Mouse (Mus musculus): ENCODE measurements at regions not wholly inside any gene's neighbourhood (a gene's known extent, or its start where the extent isn't known, plus 50 kb on each side); places are given as distances from the start of the nearest gene placed in this dataset.

DNA sequence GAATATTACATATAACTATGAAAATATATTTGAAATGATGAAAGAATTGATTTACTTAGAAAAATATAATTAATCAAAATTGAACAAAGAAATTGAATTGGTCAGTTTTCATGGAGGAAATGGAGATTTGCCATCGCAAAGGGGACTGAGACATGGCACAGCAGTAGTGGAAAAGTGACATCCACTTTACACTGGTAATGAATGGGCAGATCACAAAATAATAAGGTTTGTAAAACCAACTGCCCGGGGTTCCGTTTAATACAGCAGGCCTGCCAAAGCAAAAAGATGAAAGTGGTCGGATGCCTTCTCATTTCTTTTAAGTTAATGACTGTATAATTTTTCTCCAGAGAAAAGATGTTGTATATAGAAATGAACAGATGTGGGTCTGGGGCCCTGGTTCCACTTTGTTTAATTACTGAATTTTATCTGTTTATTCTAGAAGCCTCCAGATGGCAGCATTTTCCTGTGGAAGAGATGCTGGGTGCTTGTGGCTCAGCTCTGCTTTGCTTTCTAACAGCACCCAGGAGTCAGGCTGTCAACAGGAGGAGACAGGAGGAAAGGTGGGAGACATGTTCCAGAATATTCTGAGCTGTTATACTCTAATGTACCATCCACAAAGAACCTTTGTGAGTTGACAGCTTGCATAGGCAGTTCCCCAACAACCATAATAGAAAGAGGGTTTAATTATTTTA, 75.6 kb upstream of the Fbxl17 start:
- peak; percentile 47 for DNase-seq (ENCODE audit: low read depth, low spot score)

DNA sequence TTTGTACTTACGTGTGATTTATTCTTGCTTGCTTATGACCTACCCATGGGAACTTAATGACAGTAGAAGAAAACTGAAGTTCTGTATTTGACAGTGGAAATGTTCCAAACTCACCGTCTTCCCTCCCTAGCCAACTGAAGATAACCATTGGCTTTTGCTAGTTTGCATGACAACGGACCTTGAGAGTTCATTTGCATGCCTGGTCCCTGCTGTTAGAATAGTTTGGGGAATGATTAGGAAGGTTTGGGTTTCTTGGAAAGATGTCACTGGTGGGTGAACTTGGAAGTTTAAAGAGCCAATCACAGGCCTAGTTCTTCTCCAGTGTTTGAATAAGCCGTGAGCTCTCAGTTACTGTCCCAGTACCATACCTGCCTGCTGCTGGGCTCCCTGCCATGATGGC, 83.1 kb upstream of the Fbxl17 start:
- no peak for DNase-seq (ENCODE audit: low read depth, low spot score)

DNA sequence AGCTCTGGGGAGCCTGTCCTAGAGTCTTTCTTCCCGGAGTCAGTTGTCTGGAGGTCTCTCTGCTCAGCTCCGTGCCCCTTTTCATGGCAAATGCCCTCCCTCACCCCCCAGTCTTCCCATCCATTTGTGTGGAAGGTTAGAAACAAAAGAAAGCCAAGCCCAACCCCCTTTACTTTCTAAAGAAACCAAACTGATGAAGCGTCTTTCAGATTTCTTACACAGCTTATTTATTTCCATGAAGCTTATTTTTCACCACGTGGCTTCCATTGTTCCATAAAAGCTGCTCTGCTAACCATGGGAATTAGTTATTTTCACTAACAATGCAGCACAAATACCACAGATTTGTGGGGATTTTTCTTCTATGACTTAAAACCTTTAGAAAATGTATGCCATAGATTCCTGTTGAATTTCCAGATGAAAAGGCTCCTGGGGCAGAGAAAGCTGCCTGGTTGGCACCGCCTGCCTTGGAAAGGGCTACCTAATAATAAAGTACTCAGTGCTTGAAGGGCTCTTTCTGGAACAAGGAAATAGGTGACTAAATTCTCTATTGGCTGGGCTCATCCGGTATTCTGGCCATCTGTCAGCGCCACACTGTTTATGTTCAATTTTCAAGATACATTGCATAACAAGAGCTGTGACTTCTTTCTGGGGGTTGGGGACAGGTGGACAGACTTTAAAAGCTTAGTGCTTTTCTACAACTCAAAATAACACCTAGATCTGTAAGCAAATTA, 107.4 kb upstream of the Fbxl17 start:
- DNase-seq (ENCODE audit: low read depth, low spot score): no peak

DNA sequence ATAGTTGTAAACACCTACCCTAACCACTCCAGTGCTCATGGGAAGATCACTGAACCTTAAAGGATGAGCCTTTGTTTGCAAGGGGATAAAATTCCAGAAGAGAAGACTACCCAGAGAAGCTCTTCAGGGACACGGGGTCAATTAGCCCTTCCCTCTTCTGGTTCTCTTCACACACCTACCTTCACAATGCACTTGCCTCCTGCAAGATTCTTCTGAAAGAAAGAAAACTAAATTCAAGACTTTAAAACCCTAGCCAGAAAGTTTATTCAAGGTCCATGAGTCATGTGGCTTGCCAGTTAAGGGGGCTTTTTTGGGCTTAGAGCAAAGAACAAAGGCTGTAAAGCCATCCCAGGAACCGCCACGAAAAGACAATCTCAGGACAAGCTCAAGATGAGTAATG, 122.9 kb upstream of the Fbxl17 start:
- no peak for DNase-seq (ENCODE audit: low read depth, low spot score)

DNA sequence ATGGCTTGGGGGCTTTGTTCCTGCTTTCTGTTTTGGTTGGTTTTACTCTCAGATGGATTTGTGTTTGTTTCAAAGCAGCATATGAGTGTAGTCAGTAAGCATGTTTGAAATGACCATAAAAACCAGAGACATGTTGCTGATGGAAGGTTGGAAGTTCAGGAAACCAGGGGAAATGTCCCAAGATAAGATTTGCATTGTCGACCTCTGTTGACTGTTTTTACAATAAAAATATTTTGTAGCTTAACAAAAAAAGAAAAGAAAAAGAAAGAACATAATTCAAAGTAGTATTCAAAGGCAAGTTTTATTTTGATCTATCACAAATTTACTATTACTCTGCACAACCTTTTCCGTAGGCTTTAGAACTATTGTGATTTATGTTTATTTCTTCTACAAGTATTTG, 137.8 kb upstream of the Fbxl17 start:
- no peak for DNase-seq (ENCODE audit: low read depth, low spot score)

DNA sequence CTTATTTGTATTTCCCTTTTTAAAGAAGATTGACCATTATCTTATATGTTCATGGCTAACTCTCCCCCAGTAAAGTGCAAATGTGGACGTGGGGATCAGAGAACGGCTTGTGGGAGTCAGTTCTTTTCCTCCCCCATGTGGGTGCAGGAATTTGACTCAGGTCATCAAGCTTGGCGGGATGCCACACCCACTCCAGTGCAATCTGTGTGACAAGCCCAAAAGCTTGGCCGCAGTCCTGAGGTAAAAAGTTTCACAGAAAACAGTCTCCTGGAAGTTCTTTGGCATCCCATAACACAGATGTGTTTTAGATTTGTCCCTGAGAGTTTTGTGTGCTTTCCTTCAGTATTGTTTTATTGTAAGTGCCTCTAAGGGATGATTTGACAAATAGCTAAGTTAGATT, 144.6 kb upstream of the Fbxl17 start:
- no peak for DNase-seq (ENCODE audit: low read depth, low spot score)

DNA sequence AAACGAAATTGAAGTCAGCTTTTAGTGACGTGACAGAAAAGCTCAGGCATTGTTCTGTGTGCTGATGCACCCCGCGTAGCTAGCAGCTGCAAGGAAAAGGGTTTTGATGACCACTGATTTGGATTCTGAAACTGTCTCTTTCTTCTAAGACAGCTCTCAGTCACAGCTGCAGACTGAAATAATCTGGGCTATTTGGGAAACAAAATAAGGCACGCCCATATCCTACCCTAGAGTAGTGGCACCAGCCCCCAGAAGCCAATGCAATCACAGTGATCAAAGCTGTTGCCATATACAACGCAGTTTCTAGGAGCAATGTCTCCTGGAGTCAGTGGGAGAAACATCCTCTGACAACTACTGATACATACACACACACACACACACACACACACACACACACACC, 157.9 kb upstream of the Fbxl17 start:
- peak; percentile 21 for DNase-seq (ENCODE audit: low read depth, low spot score)

DNA sequence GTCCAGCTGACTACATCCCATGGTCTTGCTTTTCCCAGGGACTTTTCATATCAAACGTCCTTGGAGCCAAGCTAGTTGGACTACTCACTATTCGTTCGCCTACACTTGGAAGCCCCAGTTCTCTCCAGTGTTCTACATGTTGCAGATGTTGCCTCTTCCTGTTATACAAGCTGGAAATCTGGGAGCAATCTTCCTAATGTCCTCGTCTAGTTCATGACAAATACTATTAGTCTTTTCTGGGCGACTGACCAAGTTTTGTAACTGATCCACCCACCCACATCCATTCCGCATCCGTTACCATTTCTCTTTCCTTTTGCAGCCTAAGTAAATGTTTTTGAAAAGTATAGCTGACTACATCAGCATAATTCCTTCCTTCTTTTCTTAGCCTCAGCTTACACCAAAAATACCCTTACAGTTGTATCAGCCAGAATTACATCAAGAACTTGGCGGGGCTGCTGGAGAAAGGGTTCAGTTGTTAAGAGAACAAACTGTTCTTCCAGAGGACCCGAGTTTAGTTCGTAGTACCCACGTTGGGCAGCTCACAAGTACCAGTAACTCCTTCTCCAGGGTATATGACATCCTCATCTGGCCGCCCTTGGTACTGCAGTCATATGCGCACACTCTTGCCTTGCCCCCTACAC, 161.1 kb upstream of the Fbxl17 start:
- peak; percentile 87 for DNase-seq (ENCODE audit: low read depth, low spot score)

DNA sequence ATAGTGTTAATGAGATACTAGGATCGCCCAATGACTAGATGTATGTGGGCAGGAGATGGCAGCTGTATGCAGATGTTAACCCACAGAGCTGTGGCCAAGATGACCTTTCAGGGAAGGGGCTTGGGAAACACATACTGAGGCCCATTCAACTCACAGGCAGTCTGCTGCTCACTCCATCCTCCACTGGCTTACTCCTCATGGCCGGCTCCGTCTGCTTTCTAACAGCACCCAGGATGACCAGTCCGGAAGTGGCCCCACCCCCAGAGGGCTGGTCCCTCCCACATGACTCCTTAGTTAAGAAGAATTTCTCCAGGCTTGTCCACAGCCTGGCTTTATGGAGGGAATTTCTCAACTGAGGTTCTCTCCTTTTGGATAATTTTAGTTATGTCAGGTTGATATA, 161.8 kb upstream of the Fbxl17 start:
- DNase-seq (ENCODE audit: low read depth, low spot score): no peak

DNA sequence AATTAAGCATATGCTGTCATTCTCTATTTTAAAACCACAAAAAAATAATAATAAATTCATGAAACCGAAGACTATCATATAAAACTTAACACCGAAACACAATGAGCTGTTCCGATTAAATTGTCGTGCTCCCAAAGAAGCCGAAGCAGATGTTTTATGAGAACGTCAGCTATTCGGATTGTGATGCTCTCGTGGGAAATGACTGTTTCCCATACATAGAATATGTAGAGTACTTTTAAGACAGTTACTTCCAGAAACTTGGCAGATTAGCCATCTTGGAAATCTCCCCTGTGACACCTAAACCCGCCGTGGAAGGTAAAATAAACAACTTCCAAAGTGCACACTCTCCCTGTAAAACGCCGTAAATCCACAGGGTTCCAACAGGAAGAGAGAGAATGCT, 162.4 kb upstream of the Fbxl17 start:
- DNase-seq (ENCODE audit: low read depth, low spot score): no peak

DNA sequence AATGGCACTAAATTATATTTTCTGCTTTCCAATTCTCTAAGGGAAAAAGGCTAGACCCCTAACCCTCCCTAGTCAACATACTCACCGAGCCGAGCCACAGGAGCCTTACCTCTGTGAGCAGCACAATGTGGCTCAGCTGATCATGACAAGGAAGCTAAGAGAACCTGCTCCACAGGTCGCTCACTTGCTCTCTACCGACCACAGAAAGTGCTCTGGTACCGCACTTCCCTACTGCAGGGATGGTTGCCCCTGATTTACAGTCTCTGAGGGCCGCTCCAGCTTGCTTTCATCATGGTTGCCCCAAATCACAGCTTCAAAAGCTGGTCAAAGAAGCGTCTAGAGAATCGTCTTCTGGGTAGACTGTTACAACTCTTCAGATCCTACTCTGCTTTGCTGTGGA, 177.0 kb upstream of the Fbxl17 start:
- DNase-seq (ENCODE audit: low read depth, low spot score): no peak

DNA sequence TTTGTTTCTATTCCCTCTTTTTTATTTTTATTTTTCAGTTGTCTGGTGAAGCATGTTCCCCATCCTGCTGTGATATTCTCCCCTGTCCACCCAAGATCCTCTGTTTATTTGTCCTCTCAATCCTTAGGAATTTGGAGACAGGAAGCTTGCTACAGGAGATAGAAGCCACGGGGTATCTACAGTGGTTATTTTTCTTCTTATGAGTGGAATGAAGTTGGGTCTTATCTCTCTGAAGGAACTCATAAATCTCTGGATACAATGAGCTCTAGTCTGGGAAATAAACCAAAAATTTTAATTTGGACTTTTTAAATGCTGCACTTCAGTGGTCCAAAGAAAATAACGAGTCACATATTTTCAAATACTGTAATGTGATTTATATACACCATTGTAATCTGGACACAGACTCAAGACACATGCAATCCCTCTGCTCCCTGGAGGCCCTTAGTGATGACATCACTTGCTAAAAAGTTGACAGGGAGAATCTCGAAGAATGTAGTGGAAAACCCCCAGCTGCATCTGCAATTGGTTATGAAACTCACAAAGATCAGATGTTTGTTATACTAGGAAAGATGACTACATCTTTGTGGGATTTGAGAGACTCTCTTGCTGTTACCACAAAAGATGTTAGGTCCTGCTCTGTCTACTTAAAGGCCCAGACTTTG, 178.3 kb upstream of the Fbxl17 start:
- no peak for DNase-seq (ENCODE audit: low read depth, low spot score)

DNA sequence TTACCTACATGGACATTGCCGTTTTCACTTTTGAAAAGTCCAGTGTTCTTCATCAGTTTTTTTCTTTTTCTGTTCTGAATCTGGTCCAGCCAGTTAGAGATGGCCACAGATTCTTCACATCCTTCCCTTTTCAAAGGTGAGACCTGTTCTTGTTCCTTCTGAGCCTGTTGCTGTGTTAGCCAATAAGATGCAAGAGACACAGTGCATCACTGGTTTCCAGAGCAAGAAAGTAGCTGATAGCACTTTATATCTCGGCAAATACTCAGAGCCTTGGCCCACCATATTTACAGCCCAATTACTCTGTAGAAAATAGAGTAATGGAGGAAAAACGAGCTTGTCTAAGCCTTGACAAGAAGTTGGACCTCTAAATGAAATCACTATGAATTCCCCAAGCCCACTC, 180.7 kb upstream of the Fbxl17 start:
- DNase-seq (ENCODE audit: low read depth, low spot score): no peak

DNA sequence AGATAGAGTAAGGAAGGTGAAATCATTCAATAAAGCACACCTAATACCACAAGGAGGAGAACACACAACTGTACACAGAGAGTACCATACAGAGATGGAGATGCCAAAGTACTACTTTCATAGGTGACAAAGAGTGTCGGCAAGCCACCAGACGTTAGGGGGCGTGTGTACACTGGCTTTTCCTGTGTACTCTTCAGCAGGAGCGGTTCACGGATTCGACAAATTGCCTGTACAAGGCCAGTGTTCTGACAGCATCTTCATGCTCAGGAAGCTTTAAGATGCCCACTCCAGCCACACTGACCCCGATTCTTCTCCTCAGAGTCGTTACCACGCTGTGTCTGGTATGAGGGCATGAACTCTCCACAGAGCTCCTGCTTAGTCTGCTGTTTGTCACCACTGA, 179.5 kb upstream of the Fer start:
- no peak for DNase-seq (ENCODE audit: low read depth, low spot score)

DNA sequence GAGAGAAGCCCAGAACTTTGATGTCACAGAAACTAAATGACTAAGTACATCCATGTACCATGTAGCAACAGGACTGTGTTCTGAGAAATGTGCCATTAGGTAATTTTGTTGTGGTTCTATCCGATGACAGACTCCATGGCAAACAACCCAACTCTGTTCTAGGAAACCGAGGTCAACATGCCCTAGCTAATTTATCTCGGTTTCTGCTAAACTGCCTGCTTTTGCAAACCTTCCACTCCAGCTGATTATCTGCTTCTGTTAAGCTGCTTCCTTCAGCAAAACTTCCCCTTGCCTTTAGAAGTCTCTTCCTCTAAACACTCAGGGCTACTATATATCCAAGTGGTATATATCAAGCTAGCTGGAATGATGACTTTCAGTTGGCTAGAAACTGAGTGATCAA, 178.8 kb upstream of the Fer start:
- DNase-seq (ENCODE audit: low read depth, low spot score): no peak

DNA sequence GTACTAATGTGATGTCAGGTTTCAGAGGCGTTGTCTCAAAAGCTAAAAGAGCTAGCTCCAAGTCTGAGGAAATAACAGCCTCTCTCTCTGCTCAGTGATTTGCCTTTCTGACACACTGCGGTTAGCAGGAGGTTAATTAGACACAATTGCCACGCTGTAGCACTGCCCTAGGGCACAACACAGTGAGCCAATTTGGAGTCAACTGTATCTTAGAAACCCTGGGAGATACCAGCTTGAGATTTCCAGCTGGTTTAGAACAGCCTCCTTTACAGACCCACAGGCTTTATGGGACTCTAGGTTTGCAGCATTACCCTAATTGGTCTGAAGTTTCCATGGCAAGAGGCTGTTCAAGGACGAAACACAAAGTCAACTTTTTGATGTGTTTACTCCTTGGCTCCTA, 176.9 kb upstream of the Fer start:
- no peak for DNase-seq (ENCODE audit: low read depth, low spot score)

DNA sequence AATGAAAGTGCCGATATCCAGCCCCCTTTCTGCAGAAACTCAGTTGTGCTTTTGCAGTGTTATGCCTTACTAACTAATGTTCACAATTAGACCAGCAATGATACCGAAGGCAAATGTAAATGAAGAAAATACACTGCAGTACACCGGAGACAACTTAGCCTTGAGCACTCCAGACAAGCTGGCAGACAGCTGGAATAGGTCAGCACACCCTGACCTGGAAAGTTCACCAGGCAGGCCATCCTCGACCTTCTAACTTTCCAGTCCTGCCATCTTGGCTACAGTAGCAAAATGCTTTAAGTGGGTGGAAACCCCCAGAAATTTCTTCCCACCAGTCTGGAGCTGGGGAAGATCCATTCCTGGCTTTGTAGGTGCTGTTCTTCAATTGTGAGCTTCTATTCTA, 176.5 kb upstream of the Fer start:
- DNase-seq (ENCODE audit: low read depth, low spot score): no peak

DNA sequence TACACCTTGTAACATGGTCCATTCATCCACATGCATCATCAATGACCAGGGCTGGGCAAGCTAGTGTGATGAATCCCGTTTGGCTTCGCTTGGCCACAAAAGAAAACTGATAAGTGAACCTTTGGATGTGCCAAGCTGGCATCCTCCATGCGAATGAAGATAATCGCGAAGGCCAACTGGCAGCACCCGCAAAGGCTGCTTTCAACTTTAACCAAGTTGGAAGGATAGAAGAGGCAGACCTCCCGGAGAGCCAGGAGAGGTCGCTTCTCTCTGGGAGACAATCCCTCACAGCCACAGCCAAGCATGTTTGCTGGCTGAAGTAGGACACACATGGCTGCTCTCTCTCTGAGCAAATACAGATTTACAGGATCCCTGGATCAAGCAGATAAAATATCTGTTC, 173.6 kb upstream of the Fer start:
- DNase-seq (ENCODE audit: low read depth, low spot score): no peak

DNA sequence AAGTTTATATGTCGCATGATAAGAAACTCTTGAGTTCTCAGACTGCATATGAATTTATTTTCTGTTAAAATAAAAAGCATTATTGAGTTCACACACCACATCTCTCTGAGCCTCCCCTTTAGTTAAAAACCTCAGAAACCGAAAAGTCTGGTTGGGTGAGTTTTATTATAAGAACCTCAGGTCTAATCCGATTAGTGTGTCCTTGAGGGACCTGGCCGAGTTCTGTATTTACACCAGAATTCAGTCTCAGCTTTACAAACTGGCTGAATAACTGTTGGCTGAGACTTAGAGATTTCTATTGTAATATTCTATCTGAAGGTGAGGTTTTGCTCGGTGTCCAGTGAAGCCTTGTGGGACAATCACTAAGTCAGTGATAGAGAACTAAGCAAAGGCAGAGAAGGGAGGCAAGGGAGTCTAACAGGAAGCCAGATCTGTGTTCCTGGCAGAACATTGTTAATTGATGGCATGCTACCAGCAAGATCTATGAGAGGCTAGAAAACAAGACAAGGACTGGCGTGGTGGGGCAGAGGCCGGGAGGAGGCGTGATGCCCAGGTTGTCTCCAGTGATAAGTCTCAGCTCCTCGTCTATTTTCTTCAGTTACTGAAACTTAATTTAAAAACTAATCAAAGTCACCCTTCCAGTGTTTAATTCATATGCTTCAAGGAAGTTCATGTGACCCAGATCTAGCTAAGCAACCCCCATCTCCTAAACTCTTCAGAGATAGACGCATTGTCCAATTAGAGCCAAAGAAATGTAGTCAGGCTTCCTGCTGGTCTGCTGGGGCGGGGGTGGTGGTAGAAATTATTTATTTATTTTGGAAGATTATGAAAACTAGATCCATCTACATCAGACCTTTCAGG, 171.8 kb upstream of the Fer start:
- no peak for DNase-seq (ENCODE audit: low read depth, low spot score)

DNA sequence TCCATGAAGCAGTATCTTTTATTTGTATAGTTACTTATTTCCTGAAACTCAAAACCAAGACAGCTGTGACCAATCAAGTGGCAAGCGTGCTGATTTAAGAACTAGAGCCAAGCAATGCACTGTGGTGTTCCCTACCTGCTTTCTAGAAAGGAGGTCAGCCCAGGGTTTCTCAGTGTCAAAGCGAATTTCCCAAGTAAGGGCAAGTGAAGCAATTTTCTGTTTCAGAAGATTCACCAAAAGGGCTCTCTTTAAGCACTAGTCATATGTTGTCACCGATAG, 171.2 kb upstream of the Fer start:
- no peak for DNase-seq (ENCODE audit: low read depth, low spot score)

DNA sequence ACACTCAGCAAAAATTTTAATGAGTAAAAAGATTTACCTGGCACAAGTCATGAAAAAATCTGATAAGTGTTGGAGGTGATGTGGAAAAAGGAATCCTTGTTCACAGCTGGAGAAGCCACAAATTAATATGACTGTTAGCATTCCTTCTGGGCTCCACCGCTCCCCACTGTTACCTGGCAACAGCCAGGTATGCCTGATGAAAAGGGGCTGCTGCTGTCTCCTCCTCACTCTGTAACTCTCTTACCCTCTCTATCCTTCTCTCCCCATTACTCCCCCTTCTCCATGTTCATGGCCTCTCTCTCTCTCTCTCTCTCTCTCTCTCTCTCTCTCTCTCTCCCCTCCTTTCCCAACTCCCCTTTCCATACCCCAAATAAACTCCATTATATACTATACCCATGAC, 169.6 kb upstream of the Fer start:
- no peak for DNase-seq (ENCODE audit: low read depth, low spot score)

DNA sequence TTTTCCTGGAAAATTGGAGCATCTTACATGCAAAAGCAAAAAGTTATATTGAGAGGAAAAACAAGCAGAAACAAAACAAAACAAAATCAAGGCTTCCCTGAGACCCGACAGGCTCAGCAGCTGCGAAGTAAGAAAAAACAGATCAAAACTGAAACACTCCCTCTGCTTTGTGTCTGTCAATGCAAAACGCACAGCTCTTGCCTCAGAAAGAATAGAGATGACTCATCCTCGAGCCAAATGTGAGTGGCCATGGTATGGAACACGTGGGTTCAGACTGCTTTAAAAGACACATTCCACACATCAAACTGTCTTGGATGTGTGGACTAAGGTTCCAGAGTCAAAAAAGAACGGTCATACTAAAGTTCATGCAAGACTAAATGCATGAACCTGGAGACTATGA, 163.3 kb upstream of the Fer start:
- DNase-seq (ENCODE audit: low read depth, low spot score): no peak
